Mouse (Mus musculus) thymus, adult 2 months (tissue): ENCODE measurements at regions not wholly inside any gene's neighbourhood (a gene's known extent, or its start where the extent isn't known, plus 50 kb on each side); places are given as distances from the start of the nearest gene placed in this dataset.

Source experiments
- CTCF ChIP-seq: fragments of 200-500 bp; IDR thresholded peaks from 2 replicates; pipeline ENCODE4 v1.5.1; 2012; ENCODE audit warnings: mild to moderate bottlenecking, control low read depth, low read length, moderate library complexity, borderline replicate concordance; ENCODE audit not compliant: control insufficient read depth, poor library complexity, insufficient read depth; ENCODE audit errors: extremely low read depth
- POLR2A ChIP-seq: fragments of 200-500 bp; IDR thresholded peaks from 2 replicates; pipeline ENCODE4 v1.6.1; 2012; ENCODE audit warnings: mild to moderate bottlenecking, low read length, control low read depth, moderate library complexity; ENCODE audit not compliant: control insufficient read depth, poor library complexity, insufficient read depth; ENCODE audit errors: extremely low read depth

GRCm38 (mm10) chr19:35081126-35081525, 159.0 kb downstream of the Kif20b start:
- TF ChIP-seq POLR2A (no peak), CTCF (no peak)
